Mouse (Mus musculus) heart, postnatal 25 days (tissue): ENCODE measurements around the gene Ctnna3. TPM values are rescaled to one million over a fixed set of nuclear protein-coding genes. Genes with fewer than 3 reads are reported as not detected.
"Not testable (repeated sequence)": the region's sequence is repeated elsewhere in the genome, so short reads cannot be mapped to it uniquely, and the experiment has no call there.

Experiments
- DNase-seq: peaks from one replicate; pipeline ENCODE4 v3.0.0; 2022; ENCODE audit warnings: low spot score
- intact Hi-C: fragments of 180-260 bp; cut with DNase I; formaldehyde crosslinking; loops from one replicate; pipeline ENCODE4 v1.15.1; 2025
- total RNA-seq, 2 experiments: library from RNA; stranded (reverse); gene quantifications; 2 replicates each; pipeline ENCODE4 v1.2.3; 2021

Ctnna3 gene
- total RNA-seq, 2 experiments from 2014 or later, result 53.1 to 57.2 TPM

GRCm38 (mm10) chr10:64275143-64275542 is 845.2 kb downstream of the Ctnna3 start:
- no peak for DNase-seq
- intact Hi-C loops, result loop anchor here (10.0 kb wide), 2 partner anchors 190 to 690 kb away; no protein-coding TSS in a partner anchor

- no peak for DNase-seq
- intact Hi-C loops, result loop anchor here (10.0 kb wide), 2 partner anchors 194 to 694 kb away; no protein-coding TSS in a partner anchor
Observed at GRCm38 (mm10) chr10:64278836-64279235, 848.9 kb downstream of the Ctnna3 start.

GRCm38 (mm10) chr10:64305802-64306201 is 875.9 kb downstream of the Ctnna3 start:
- intact Hi-C loops, result no loop called here
- DNase-seq, result no peak

GRCm38 (mm10) chr10:64311622-64312292 is 881.9 kb downstream of the Ctnna3 start:
- no peak for DNase-seq
- intact Hi-C loops, result no loop called here

GRCm38 (mm10) chr10:64320332-64320731 is 890.4 kb downstream of the Ctnna3 start:
- no peak for DNase-seq
- intact Hi-C loops, result no loop called here

- DNase-seq, result no peak
- intact Hi-C loops, result no loop called here
Observed at GRCm38 (mm10) chr10:64342702-64343379, 912.9 kb downstream of the Ctnna3 start.

- no peak for DNase-seq
Observed at GRCm38 (mm10) chr10:64373288-64373687, 943.4 kb downstream of the Ctnna3 start.

GRCm38 (mm10) chr10:64377751-64378150 is 947.9 kb downstream of the Ctnna3 start:
- no peak for DNase-seq
- intact Hi-C loops, result no loop called here

More at GRCm38 (mm10) chr10:64373288-64373687, 943.4 kb downstream of the Ctnna3 start:
- intact Hi-C loops, result no loop called here

GRCm38 (mm10) chr10:64396579-64396978 is 966.7 kb downstream of the Ctnna3 start:
- DNase-seq, result no peak
- intact Hi-C loops, result no loop called here

GRCm38 (mm10) chr10:64418396-64418795 is 988.5 kb downstream of the Ctnna3 start:
- DNase-seq, intact Hi-C loops: not testable (repeated sequence)

- intact Hi-C loops, result no loop called here
- no peak for DNase-seq
Observed at GRCm38 (mm10) chr10:64438736-64439135, 1008.8 kb downstream of the Ctnna3 start.

- DNase-seq, result no peak
Observed at GRCm38 (mm10) chr10:64448624-64449023, 1018.7 kb downstream of the Ctnna3 start.

GRCm38 (mm10) chr10:64483281-64483680 is 1053.4 kb downstream of the Ctnna3 start:
- intact Hi-C loops, result no loop called here
- DNase-seq, result no peak

More at GRCm38 (mm10) chr10:64448624-64449023, 1018.7 kb downstream of the Ctnna3 start:
- intact Hi-C loops, result no loop called here

GRCm38 (mm10) chr10:64489471-64489870 is 1059.6 kb downstream of the Ctnna3 start:
- DNase-seq, result no peak
- intact Hi-C loops, result no loop called here

GRCm38 (mm10) chr10:64543647-64544046 is 1113.7 kb downstream of the Ctnna3 start:
- intact Hi-C loops, result no loop called here
- DNase-seq, result no peak

GRCm38 (mm10) chr10:64544389-64544788 is 1114.5 kb downstream of the Ctnna3 start:
- intact Hi-C loops, result no loop called here

GRCm38 (mm10) chr10:64571311-64571710 is 1141.4 kb downstream of the Ctnna3 start:
- no peak for DNase-seq
- intact Hi-C loops, result no loop called here

More at GRCm38 (mm10) chr10:64544389-64544788, 1114.5 kb downstream of the Ctnna3 start:
- DNase-seq, result no peak

- intact Hi-C loops, result no loop called here
- no peak for DNase-seq
Observed at GRCm38 (mm10) chr10:64588116-64588515, 1158.2 kb downstream of the Ctnna3 start.

- no peak for DNase-seq
- intact Hi-C loops, result no loop called here
Observed at GRCm38 (mm10) chr10:64636760-64637159, 1206.9 kb downstream of the Ctnna3 start.

- intact Hi-C loops, result no loop called here
- no peak for DNase-seq
Observed at GRCm38 (mm10) chr10:64639061-64639460, 1209.2 kb downstream of the Ctnna3 start.

GRCm38 (mm10) chr10:64641093-64641492 is 1211.2 kb downstream of the Ctnna3 start:
- intact Hi-C loops, result no loop called here
- no peak for DNase-seq
